17 mouse cellular contexts compared by ENCODE assay signal in genomic region chr8:55754189-55754588, GRCm38 (mm10).
A peak's percentile ranks its signal among the peaks of the same experiment; 100 is the strongest.
DNase-seq lines count a peak whose midpoint lies in the region; ATAC-seq lines count a peak whose summit lies in the region.
"Had no signal": no experiment of that assay in that cellular context is flagged by ENCODE, and none has a peak within 500 bp of the region (broad histone marks: within the 10 kb centered on the region; RNA-seq: fewer than 3 reads in every experiment).

No protein-coding gene starts in this region.

- no peaks in the 10 kb centered on the region for H3K4me1 ChIP-seq in kidney, embryonic 15.5 days
- no peaks in the 10 kb centered on the region for H3K4me1 ChIP-seq in kidney, embryonic 16.5 days (ENCODE audit: insufficient read depth, low read length)
- no peaks in the 10 kb centered on the region for H3K4me1 ChIP-seq in embryonic facial prominence, embryonic 14.5 days (ENCODE audit: control insufficient read depth, insufficient read depth, low read length)
- H3K4me1 ChIP-seq: heart, embryonic 13.5 days; limb, embryonic 13.5 days; midbrain, embryonic 13.5 days had no signal

- DNase-seq in 416B (ENCODE audit: low read depth) (peak; percentile 46), R1 (ENCODE audit: low read depth, low spot score) (peak; percentile 49)
- DNase-seq in embryonic facial prominence, embryonic 14.5 days (ENCODE audit: low spot score), result peak; percentile 51
- no peak for DNase-seq in right cerebral cortex, postnatal 10 days (ENCODE audit: low spot score in 2 of 2)
- DNase-seq in urinary bladder, postnatal 4 days (ENCODE audit: low spot score in 2 of 2), result no peak
- DNase-seq: cerebellum, adult 2 months; gastrocnemius, postnatal 36 days; heart, postnatal 4 days; lung, postnatal 36 days had no signal

- H3K9me3 ChIP-seq in kidney, embryonic 15.5 days (replicated peaks), result no peaks in the 10 kb centered on the region
- H3K9me3 ChIP-seq in kidney, embryonic 16.5 days (ENCODE audit: low read length), result no peaks in the 10 kb centered on the region
- no peaks in the 10 kb centered on the region for H3K9me3 ChIP-seq in embryonic facial prominence, embryonic 14.5 days (ENCODE audit: control insufficient read depth, low read length)
- H3K9me3 ChIP-seq: heart, embryonic 13.5 days; limb, embryonic 13.5 days; midbrain, embryonic 13.5 days had no signal

- no peak overlapping the region for H3K4me2 ChIP-seq in kidney, embryonic 15.5 days
- no peak overlapping the region for H3K4me2 ChIP-seq in kidney, embryonic 16.5 days (replicated peaks; ENCODE audit: low read depth, low read length)
- H3K4me2 ChIP-seq in embryonic facial prominence, embryonic 14.5 days (ENCODE audit: low read depth, low read length), result no peak overlapping the region
- H3K4me2 ChIP-seq: heart, embryonic 13.5 days; limb, embryonic 13.5 days; midbrain, embryonic 13.5 days had no signal

- no peak overlapping the region for H3K27ac ChIP-seq in kidney, embryonic 15.5 days
- H3K27ac ChIP-seq in kidney, embryonic 16.5 days (ENCODE audit: low read length), result no peak overlapping the region
- H3K27ac ChIP-seq in embryonic facial prominence, embryonic 14.5 days (replicated peaks; ENCODE audit: low read depth, low read length), result no peak overlapping the region
- H3K27ac ChIP-seq: heart, embryonic 13.5 days; left cerebral cortex, adult 2 months; limb, embryonic 13.5 days; midbrain, embryonic 13.5 days had no signal

- H3K27me3 ChIP-seq in kidney, embryonic 15.5 days, result no peaks in the 10 kb centered on the region
- no peaks in the 10 kb centered on the region for H3K27me3 ChIP-seq in kidney, embryonic 16.5 days (ENCODE audit: insufficient read depth, low read length)
- H3K27me3 ChIP-seq in embryonic facial prominence, embryonic 14.5 days (replicated peaks; ENCODE audit: control insufficient read depth, insufficient read depth, low read length), result no peaks in the 10 kb centered on the region
- H3K27me3 ChIP-seq: heart, embryonic 13.5 days; limb, embryonic 13.5 days; midbrain, embryonic 13.5 days had no signal

- H3K9ac ChIP-seq in kidney, embryonic 15.5 days, result no peak overlapping the region
- H3K9ac ChIP-seq in kidney, embryonic 16.5 days (replicated peaks; ENCODE audit: low read length), result no peak overlapping the region
- no peak overlapping the region for H3K9ac ChIP-seq in embryonic facial prominence, embryonic 14.5 days (ENCODE audit: low read depth, low read length)
- H3K9ac ChIP-seq: heart, embryonic 13.5 days; limb, embryonic 13.5 days; midbrain, embryonic 13.5 days had no signal

- H3K4me3 ChIP-seq in kidney, embryonic 15.5 days (replicated peaks), result no peak overlapping the region
- H3K4me3 ChIP-seq in kidney, embryonic 16.5 days (ENCODE audit: low read length), result no peak overlapping the region
- H3K4me3 ChIP-seq in embryonic facial prominence, embryonic 14.5 days (ENCODE audit: low read depth, low read length), result no peak overlapping the region
- H3K4me3 ChIP-seq: heart, embryonic 13.5 days; left cerebral cortex, adult 2 months; limb, embryonic 13.5 days; midbrain, embryonic 13.5 days had no signal

- H3K36me3 ChIP-seq in kidney, embryonic 15.5 days, result no peaks in the 10 kb centered on the region
- H3K36me3 ChIP-seq in kidney, embryonic 16.5 days (ENCODE audit: insufficient read depth, low read length), result no peaks in the 10 kb centered on the region
- H3K36me3 ChIP-seq in embryonic facial prominence, embryonic 14.5 days (ENCODE audit: control insufficient read depth, insufficient read depth, low read length), result no peaks in the 10 kb centered on the region
- H3K36me3 ChIP-seq: heart, embryonic 13.5 days; limb, embryonic 13.5 days; midbrain, embryonic 13.5 days had no signal

- peak; percentile 33; the same call in 1 of the 2 replicates for ATAC-seq in kidney, embryonic 15.5 days (replicated peaks; ENCODE audit: low FRiP score)
- ATAC-seq in kidney, embryonic 16.5 days (ENCODE audit: low FRiP score, low TSS enrichment), result no peak
- no peak for ATAC-seq in embryonic facial prominence, embryonic 14.5 days (ENCODE audit: low read depth)
- ATAC-seq in CD4-positive, CD25-positive, alpha-beta regulatory T cell, adult 4 months, result no peak
- ATAC-seq: intestine, postnatal 0 days; midbrain, embryonic 13.5 days had no signal

- WGBS in kidney, embryonic 15.5 days, result 57% methylated on average over 6 of the region's 6 CpGs
- 57% methylated on average over 6 of the region's 6 CpGs for WGBS in kidney, embryonic 16.5 days
- WGBS in embryonic facial prominence, embryonic 14.5 days, result 56% methylated on average over 6 of the region's 6 CpGs

Comparison
In these comparisons a context has a peak if more than half of its experiments do, and no peak if none do; other contexts are left out.
1. DNase-seq: peak in 416B (single experiment), R1 (single experiment) and embryonic facial prominence, embryonic 14.5 days (single experiment); none in right cerebral cortex, postnatal 10 days (0 of 2) and urinary bladder, postnatal 4 days (0 of 2).